Mouse (Mus musculus) mesoderm, embryonic 11.5 days (tissue): Measurements from ENCODE around the gene Dpagt1.
"Not testable (repeated sequence)": the region's sequence is repeated elsewhere in the genome, so short reads cannot be mapped to it uniquely, and the experiment has no call there.

Source experiments
- DNase-seq: peaks from one replicate; pipeline ENCODE4 v3.0.0-alpha.2; 2012; ENCODE audit warnings: low read depth, low spot score

Gene Dpagt1

GRCm38 (mm10) chr9:44337436-44338169, 11.8 kb downstream of the Dpagt1 start:
- DNase-seq = no peak

- no peak for DNase-seq
Observed at GRCm38 (mm10) chr9:44338574-44338973, 12.8 kb downstream of the Dpagt1 start.

GRCm38 (mm10) chr9:44341487-44341886, 15.7 kb downstream of the Dpagt1 start:
- DNase-seq = no peak

GRCm38 (mm10) chr9:44342173-44342572, 16.4 kb downstream of the Dpagt1 start:
- no peak for DNase-seq

GRCm38 (mm10) chr9:44342605-44343004, 16.8 kb downstream of the Dpagt1 start:
- no peak for DNase-seq

GRCm38 (mm10) chr9:44343290-44343689, 17.5 kb downstream of the Dpagt1 start:
- no peak for DNase-seq

- DNase-seq = peak; percentile 88
Observed at GRCm38 (mm10) chr9:44343781-44344421, 18.1 kb downstream of the Dpagt1 start, which contains the start of gene Hmbs. Gene Hmbs (minus strand): TSS chr9:44344228.

GRCm38 (mm10) chr9:44345570-44346433, 20.0 kb downstream of the Dpagt1 start:
- DNase-seq = no peak

GRCm38 (mm10) chr9:44347166-44347565, 21.3 kb downstream of the Dpagt1 start:
- no peak for DNase-seq

GRCm38 (mm10) chr9:44347621-44348020, 21.8 kb downstream of the Dpagt1 start:
- no peak for DNase-seq

GRCm38 (mm10) chr9:44348546-44348945, 22.7 kb downstream of the Dpagt1 start:
- no peak for DNase-seq

- DNase-seq = no peak
Observed at GRCm38 (mm10) chr9:44351396-44351795, 25.6 kb downstream of the Dpagt1 start.

GRCm38 (mm10) chr9:44352337-44352736, 26.5 kb downstream of the Dpagt1 start:
- DNase-seq = no peak

- no peak for DNase-seq
Observed at GRCm38 (mm10) chr9:44353142-44353541, 27.3 kb downstream of the Dpagt1 start.

- peak; percentile 41 for DNase-seq
Observed at GRCm38 (mm10) chr9:44357207-44357606, 31.4 kb downstream of the Dpagt1 start.

- DNase-seq = peak; percentile 99
Observed at GRCm38 (mm10) chr9:44361190-44361917, 35.5 kb downstream of the Dpagt1 start, which contains the start of gene Vps11. Gene Vps11 (minus strand): TSS chr9:44361670.

- not testable (repeated sequence) for DNase-seq
Observed at GRCm38 (mm10) chr9:44361931-44362330, 36.1 kb downstream of the Dpagt1 start.

GRCm38 (mm10) chr9:44364480-44364879, 38.7 kb downstream of the Dpagt1 start:
- DNase-seq = peak; percentile 29

GRCm38 (mm10) chr9:44373386-44373785, 47.6 kb downstream of the Dpagt1 start:
- DNase-seq = no peak

GRCm38 (mm10) chr9:44376141-44376540, 50.3 kb downstream of the Dpagt1 start:
- DNase-seq = no peak

GRCm38 (mm10) chr9:44377335-44377734, 51.5 kb downstream of the Dpagt1 start:
- DNase-seq = not testable (repeated sequence)
